19 mouse cellular contexts compared by ENCODE assay signal in the genomic region with DNA sequence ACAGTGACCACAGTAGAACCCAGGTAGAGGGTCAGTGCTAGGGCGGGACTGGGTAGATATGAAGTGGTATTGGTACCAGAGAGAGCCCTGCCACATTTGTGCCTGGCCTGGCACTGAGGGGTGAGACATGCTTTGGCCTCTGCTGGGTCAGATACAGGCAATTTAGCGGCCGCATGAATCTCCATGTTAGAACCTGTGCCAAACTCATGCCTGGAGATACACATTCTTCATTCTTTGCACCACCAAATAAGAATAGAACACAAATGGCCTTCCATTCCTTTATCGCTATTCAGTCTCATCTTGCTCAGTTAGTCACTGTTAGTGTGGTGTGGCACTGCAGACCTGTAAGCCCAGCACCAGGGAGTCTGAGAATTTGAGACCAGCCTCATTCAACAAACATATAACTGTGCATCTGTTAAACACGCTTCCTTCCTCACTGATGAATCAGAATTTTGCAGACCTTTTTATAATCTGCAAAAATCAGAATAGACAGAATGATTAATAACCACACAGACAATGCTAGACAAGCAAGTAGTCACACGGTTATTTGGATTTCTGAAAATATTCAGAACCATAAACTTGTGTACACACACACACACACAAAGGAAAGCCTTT.
"Had no signal": no experiment of that assay in that cellular context is flagged by ENCODE, and none has a peak within 500 bp of the region (broad histone marks: within the 10 kb centered on the region; RNA-seq: fewer than 3 reads in every experiment).

No protein-coding gene starts in this region.

- DNase-seq: kidney, adult 8-10 months; kidney, postnatal 10 days; kidney, postnatal 4 days; left cerebral cortex, postnatal 4 days; liver, postnatal 0 days; lung, embryonic 14.5 days; right cerebral cortex, postnatal 14 days; right cerebral cortex, postnatal 4 days; thymus, adult 2 months; thymus, postnatal 14 days had no signal

- H3K4me2 ChIP-seq: kidney, embryonic 15.5 days; limb, embryonic 12.5 days; limb, embryonic 15.5 days; liver, embryonic 11.5 days; lung, embryonic 14.5 days; midbrain, embryonic 13.5 days had no signal

- H3K27me3 ChIP-seq: kidney, embryonic 15.5 days; limb, embryonic 12.5 days; limb, embryonic 15.5 days; midbrain, embryonic 13.5 days had no signal

- ATAC-seq: liver, postnatal 0 days; lung, postnatal 0 days; midbrain, embryonic 13.5 days had no signal

- H3K9ac ChIP-seq: kidney, embryonic 15.5 days; limb, embryonic 12.5 days; limb, embryonic 15.5 days; liver, embryonic 14.5 days; liver, postnatal 0 days; lung, embryonic 14.5 days; midbrain, embryonic 13.5 days had no signal

- H3K4me3 ChIP-seq: kidney, embryonic 15.5 days; limb, embryonic 12.5 days; limb, embryonic 15.5 days; midbrain, embryonic 13.5 days had no signal

- H3K27ac ChIP-seq: kidney, embryonic 15.5 days; limb, embryonic 12.5 days; limb, embryonic 15.5 days; liver, embryonic 14.5 days; macrophage; midbrain, embryonic 13.5 days; stomach, postnatal 0 days had no signal

- H3K9me3 ChIP-seq: kidney, embryonic 15.5 days; limb, embryonic 12.5 days; limb, embryonic 15.5 days; midbrain, embryonic 13.5 days had no signal

- H3K4me1 ChIP-seq: kidney, embryonic 15.5 days; limb, embryonic 12.5 days; limb, embryonic 15.5 days; midbrain, embryonic 13.5 days had no signal

- H3K36me3 ChIP-seq: kidney, embryonic 15.5 days; limb, embryonic 12.5 days; limb, embryonic 15.5 days; midbrain, embryonic 13.5 days had no signal
